Mouse (Mus musculus): ENCODE data around the gene Npl. TPM values are rescaled to one million over a fixed set of nuclear protein-coding genes. Genes with fewer than 3 reads are reported as not detected.
"Not testable (repeated sequence)": the region's sequence is repeated elsewhere in the genome, so short reads cannot be mapped to it uniquely, and the experiment has no call there.

Gene Npl
- polyA plus RNA-seq, 1 experiment from 2014 or later: 27.9 TPM

DNA sequence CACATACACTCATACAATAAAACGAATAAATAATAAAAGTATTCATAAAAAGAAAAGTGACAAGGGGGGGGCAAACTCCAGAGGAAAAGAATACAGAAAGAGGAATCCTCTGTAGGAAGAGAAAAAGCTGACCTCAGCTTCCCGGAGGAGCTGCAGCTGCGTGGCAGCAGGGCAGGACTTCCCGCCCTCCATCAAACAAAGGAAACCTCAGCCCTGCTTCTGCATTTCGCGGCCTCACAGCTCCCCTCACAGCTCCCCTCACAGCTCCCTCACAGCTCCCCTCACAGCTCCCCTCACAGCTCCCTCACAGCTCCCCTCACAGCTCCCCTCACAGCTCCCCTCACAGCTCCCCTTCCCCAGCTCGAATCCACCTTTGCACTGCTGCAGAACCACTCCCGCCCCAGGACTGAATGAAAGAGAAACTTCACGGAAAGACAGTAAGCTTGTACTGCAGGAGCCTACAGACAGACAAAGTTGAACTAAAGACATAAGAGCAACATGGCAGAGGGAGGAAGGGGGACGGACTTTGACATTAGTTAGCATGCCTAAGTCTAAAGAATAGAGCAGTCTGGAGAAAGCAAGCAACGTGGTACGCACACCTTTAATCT, 17.5 kb downstream of the Npl start:
- Histone ChIP-seq H3K36me3 (ENCODE audit: control insufficient read depth, insufficient read depth, low read length) (no peaks in the 10 kb centered on the region), H3K4me1 (ENCODE audit: control insufficient read depth, insufficient read depth, low read length) (0 out of 2 replicates have a peak, but pooled peaks cover 4% of the 10 kb centered on the region), H3K27me3 (ENCODE audit: control insufficient read depth, insufficient read depth, low read length) (no peaks in the 10 kb centered on the region), H3K4me3 (replicated peaks; ENCODE audit: low read length) (peak overlapping the region; percentile 25), H3K4me2 (ENCODE audit: low read depth, low read length) (peak overlapping the region; percentile 53), H3K9ac (ENCODE audit: low read length) (peak overlapping the region; percentile 66), H3K27ac (ENCODE audit: low read length) (no peak overlapping the region), H3K9me3 (replicated peaks; ENCODE audit: control insufficient read depth, low read length) (no peaks in the 10 kb centered on the region)
- ATAC-seq (ENCODE audit: insufficient read depth, low FRiP score): no peak
- WGBS: 15% methylated on average over 12 of the region's 12 CpGs

DNA sequence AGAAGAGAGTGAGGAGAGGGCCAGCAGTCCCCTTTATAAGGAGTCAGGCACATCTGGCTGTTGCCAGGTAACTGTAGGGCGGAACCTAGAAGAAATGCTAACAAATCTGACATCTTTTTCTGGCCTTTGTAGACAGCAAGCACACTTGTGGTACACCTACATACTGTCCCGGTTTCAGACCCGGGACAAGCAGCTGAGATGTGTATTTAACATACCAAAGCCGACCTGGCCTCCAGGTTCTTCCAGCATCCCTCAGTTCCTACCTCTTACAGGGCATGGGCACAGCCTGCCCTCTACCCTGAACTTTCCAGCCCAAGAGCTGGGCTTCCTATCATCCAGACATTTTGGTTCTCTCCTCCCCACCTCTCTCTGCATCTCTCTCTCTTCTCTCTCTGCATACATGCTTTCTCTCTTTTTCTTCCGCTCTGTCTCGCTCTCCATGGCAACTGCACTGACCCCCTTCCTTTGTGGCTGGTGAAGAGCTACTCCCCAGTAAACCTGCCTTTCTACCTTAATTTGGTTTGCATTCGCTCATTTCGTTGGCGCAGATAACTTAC, 18.1 kb downstream of the Npl start:
- H3K9me3 ChIP-seq (replicated peaks; ENCODE audit: control insufficient read depth, low read length): no peaks in the 10 kb centered on the region
- ATAC-seq (ENCODE audit: insufficient read depth, low FRiP score): no peak
- H3K36me3 ChIP-seq (ENCODE audit: control insufficient read depth, insufficient read depth, low read length): no peaks in the 10 kb centered on the region
- H3K27ac ChIP-seq (ENCODE audit: low read length): no peak overlapping the region
- H3K4me3 ChIP-seq (replicated peaks; ENCODE audit: low read length): no peak overlapping the region
- peak overlapping the region; percentile 53 for H3K4me2 ChIP-seq (ENCODE audit: low read depth, low read length)
- 26% methylated on average over 9 of the region's 9 CpGs for WGBS
- peak overlapping the region; percentile 66 for H3K9ac ChIP-seq (ENCODE audit: low read length)
- H3K27me3 ChIP-seq (ENCODE audit: control insufficient read depth, insufficient read depth, low read length): no peaks in the 10 kb centered on the region
- 0 out of 2 replicates have a peak, but pooled peaks cover 4% of the 10 kb centered on the region for H3K4me1 ChIP-seq (ENCODE audit: control insufficient read depth, insufficient read depth, low read length)

DNA sequence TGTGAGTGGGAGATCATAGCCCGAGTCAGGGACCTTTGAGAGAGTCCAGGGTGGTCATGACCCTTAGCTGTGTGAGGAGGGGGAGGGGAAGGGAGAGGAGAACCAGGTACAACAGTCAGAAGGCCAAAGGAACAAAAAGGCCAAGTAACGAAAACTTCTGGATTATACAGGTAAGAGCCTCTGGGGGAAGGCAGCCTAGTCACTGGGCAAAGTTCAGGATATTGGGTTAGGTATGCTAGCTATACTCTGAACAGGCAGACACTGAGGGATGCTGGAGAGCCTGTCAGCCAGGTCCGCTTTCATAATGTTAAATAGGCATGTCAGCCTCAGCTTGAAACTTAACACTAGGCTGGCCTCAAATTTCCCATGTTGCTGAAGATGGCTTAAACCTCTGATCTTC, 27.7 kb downstream of the Npl start:
- H3K4me1 ChIP-seq (ENCODE audit: control insufficient read depth, insufficient read depth, low read length): no peaks in the 10 kb centered on the region
- no peak overlapping the region for H3K4me3 ChIP-seq (replicated peaks; ENCODE audit: low read length)
- H3K9me3 ChIP-seq (replicated peaks; ENCODE audit: control insufficient read depth, low read length): no peaks in the 10 kb centered on the region
- 36% methylated on average over 3 of the region's 3 CpGs for WGBS
- H3K27me3 ChIP-seq (ENCODE audit: control insufficient read depth, insufficient read depth, low read length): no peaks in the 10 kb centered on the region
- no peak overlapping the region for H3K27ac ChIP-seq (ENCODE audit: low read length)
- no peak for ATAC-seq (ENCODE audit: insufficient read depth, low FRiP score)
- no peak overlapping the region for H3K4me2 ChIP-seq (ENCODE audit: low read depth, low read length)
- H3K9ac ChIP-seq (ENCODE audit: low read length): no peak overlapping the region
- H3K36me3 ChIP-seq (ENCODE audit: control insufficient read depth, insufficient read depth, low read length): no peaks in the 10 kb centered on the region

DNA sequence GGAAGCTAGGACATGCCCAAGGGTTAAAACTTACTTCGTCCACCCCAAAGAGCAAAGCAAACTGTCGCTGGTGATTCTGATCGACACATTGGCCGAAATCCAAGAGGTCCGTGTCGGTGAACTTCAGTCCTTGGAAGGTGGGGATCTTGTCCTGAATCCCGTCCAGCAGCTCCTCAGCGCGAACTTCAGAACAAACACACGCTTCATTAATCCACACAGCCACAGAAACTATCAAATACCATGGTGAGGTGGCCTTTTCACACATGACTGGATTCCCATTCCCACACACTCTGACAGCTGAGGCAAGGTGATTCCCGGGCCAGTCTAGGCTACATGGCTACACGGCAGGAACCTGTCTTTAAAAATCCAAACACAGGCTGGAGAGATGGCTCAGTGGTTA, 34.5 kb downstream of the Npl start:
- no peak overlapping the region for H3K27ac ChIP-seq (ENCODE audit: low read length)
- no peaks in the 10 kb centered on the region for H3K27me3 ChIP-seq (ENCODE audit: control insufficient read depth, insufficient read depth, low read length)
- 80% methylated on average over 12 of the region's 12 CpGs for WGBS
- H3K4me3 ChIP-seq (replicated peaks; ENCODE audit: low read length): no peak overlapping the region
- no peaks in the 10 kb centered on the region for H3K9me3 ChIP-seq (replicated peaks; ENCODE audit: control insufficient read depth, low read length)
- H3K9ac ChIP-seq (ENCODE audit: low read length): no peak overlapping the region
- no peaks in the 10 kb centered on the region for H3K4me1 ChIP-seq (ENCODE audit: control insufficient read depth, insufficient read depth, low read length)
- H3K4me2 ChIP-seq (ENCODE audit: low read depth, low read length): no peak overlapping the region
- ATAC-seq (ENCODE audit: insufficient read depth, low FRiP score): no peak
- H3K36me3 ChIP-seq (ENCODE audit: control insufficient read depth, insufficient read depth, low read length): no peaks in the 10 kb centered on the region

DNA sequence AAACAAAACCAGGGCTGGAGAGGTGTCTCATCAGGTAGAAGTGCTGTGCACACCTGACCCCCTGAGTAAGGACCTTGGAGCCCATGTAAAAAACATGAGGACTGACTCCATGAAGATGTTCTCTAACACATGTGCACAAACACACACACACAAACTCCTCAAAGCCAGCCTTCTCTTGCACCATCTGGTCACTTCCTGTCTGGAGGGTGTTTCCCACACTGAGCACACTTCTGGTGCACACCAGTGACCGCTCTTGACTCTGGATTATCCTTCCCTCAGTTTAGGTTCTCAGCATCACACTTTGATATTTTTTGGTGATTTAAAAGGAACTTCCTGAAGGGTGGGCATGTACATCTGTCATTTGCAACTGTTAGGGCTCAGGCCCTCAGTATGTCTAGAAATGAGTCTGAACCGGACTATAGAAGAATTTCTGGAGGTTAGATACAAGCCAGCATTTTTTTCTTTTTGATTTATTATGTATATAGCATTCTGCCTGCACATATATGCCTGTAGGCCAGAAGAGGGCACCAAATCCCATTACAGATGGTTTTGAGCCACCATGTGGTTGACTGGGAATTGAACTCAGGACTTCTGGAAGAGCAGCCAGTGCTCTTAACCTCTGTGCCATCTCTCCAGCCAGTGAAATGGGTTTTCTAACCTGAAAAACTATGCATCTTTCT, 39.4 kb downstream of the Npl start:
- no peak overlapping the region for H3K4me3 ChIP-seq (replicated peaks; ENCODE audit: low read length)

DNA sequence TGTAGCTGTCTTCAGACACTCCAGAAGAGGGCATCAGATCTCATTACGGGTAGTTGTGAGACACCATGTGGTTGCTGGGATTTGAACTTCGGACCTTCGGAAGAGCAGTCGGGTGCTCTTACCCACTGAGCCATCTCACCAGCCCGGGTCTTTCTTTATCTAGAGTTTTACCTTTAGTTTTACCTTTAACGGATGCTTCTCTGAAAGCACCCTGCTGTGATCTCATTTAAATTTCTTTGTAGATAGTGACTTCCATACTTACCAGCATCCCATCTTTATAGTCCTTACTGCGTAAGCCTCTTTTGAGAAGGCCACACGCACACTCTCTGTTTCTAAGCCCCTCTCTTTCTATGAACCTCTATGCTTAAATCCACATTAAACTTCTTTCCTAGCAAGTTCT, 40.3 kb downstream of the Npl start:
- not testable (repeated sequence) for H3K4me2 ChIP-seq (ENCODE audit: low read depth, low read length); ATAC-seq (ENCODE audit: insufficient read depth, low FRiP score); H3K27me3 ChIP-seq (ENCODE audit: control insufficient read depth, insufficient read depth, low read length); H3K4me3 ChIP-seq (replicated peaks; ENCODE audit: low read length); H3K9ac ChIP-seq (ENCODE audit: low read length); H3K36me3 ChIP-seq (ENCODE audit: control insufficient read depth, insufficient read depth, low read length); H3K27ac ChIP-seq (ENCODE audit: low read length); H3K9me3 ChIP-seq (replicated peaks; ENCODE audit: control insufficient read depth, low read length); H3K4me1 ChIP-seq (ENCODE audit: control insufficient read depth, insufficient read depth, low read length)
- 67% methylated on average over 8 of the region's 8 CpGs for WGBS

More for the DNA sequence above, 39.4 kb downstream of the Npl start:
- H3K9ac ChIP-seq (ENCODE audit: low read length): no peak overlapping the region
- ATAC-seq (ENCODE audit: insufficient read depth, low FRiP score): no peak
- 52% methylated on average over 2 of the region's 2 CpGs for WGBS
- H3K4me1 ChIP-seq (ENCODE audit: control insufficient read depth, insufficient read depth, low read length): no peaks in the 10 kb centered on the region
- no peaks in the 10 kb centered on the region for H3K9me3 ChIP-seq (replicated peaks; ENCODE audit: control insufficient read depth, low read length)
- H3K27ac ChIP-seq (ENCODE audit: low read length): no peak overlapping the region
- H3K4me2 ChIP-seq (ENCODE audit: low read depth, low read length): no peak overlapping the region
- no peaks in the 10 kb centered on the region for H3K36me3 ChIP-seq (ENCODE audit: control insufficient read depth, insufficient read depth, low read length)
- H3K27me3 ChIP-seq (ENCODE audit: control insufficient read depth, insufficient read depth, low read length): no peaks in the 10 kb centered on the region

DNA sequence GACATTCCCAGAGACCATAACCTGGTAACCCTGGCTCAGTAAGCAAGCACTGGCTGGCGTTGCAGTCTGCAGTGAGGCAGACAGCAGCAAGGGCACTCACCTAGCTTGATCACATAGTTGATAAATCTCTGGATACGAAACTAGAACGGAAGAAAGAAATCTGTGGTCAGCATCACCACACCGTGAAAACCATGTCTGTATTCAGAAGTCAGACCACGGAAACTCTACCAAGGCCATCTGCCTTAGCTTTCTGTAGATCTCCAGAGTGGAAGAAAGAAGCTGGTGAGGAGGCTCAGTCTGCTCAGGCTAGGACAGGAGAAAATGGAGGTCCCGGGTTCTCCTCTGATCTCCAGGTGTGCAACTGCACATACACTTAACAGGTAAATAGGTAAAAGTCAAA, 40.8 kb downstream of the Npl start:
- H3K36me3 ChIP-seq (ENCODE audit: control insufficient read depth, insufficient read depth, low read length): no peaks in the 10 kb centered on the region
- WGBS: 86% methylated on average over 6 of the region's 6 CpGs
- H3K27me3 ChIP-seq (ENCODE audit: control insufficient read depth, insufficient read depth, low read length): no peaks in the 10 kb centered on the region
- H3K27ac ChIP-seq (ENCODE audit: low read length): no peak overlapping the region
- no peaks in the 10 kb centered on the region for H3K4me1 ChIP-seq (ENCODE audit: control insufficient read depth, insufficient read depth, low read length)
- H3K9me3 ChIP-seq (replicated peaks; ENCODE audit: control insufficient read depth, low read length): no peaks in the 10 kb centered on the region
- H3K4me3 ChIP-seq (replicated peaks; ENCODE audit: low read length): no peak overlapping the region
- H3K4me2 ChIP-seq (ENCODE audit: low read depth, low read length): no peak overlapping the region
- no peak for ATAC-seq (ENCODE audit: insufficient read depth, low FRiP score)
- no peak overlapping the region for H3K9ac ChIP-seq (ENCODE audit: low read length)

DNA sequence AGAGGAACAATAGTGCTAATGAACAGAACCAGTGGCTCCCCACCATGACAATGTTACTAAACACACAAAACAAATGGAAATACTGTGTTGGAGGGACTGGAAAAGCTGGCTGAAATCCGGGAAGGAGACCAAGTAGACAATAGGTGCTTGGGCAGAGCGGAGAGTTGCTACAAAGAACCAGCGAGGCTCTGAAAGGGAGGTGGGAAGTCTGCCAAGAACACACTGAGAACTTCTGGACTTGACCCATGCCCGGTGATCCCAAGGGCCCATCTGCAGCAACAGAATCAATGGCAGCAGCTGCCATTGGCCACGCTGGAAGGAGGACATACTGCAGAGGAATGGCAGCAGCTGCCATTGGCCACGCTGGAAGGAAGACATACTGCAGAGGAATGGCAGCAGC, 43.6 kb downstream of the Npl start:
- ATAC-seq (ENCODE audit: insufficient read depth, low FRiP score): no peak
- H3K4me2 ChIP-seq (ENCODE audit: low read depth, low read length): no peak overlapping the region
- WGBS: 63% methylated on average over 5 of the region's 6 CpGs
- no peaks in the 10 kb centered on the region for H3K27me3 ChIP-seq (ENCODE audit: control insufficient read depth, insufficient read depth, low read length)
- no peaks in the 10 kb centered on the region for H3K9me3 ChIP-seq (replicated peaks; ENCODE audit: control insufficient read depth, low read length)
- no peak overlapping the region for H3K9ac ChIP-seq (ENCODE audit: low read length)
- peaks cover 7% of the 10 kb centered on the region; the same call in 1 of the 2 replicates for H3K4me1 ChIP-seq (ENCODE audit: control insufficient read depth, insufficient read depth, low read length)
- no peak overlapping the region for H3K27ac ChIP-seq (ENCODE audit: low read length)
- H3K4me3 ChIP-seq (replicated peaks; ENCODE audit: low read length): no peak overlapping the region
- H3K36me3 ChIP-seq (ENCODE audit: control insufficient read depth, insufficient read depth, low read length): no peaks in the 10 kb centered on the region

DNA sequence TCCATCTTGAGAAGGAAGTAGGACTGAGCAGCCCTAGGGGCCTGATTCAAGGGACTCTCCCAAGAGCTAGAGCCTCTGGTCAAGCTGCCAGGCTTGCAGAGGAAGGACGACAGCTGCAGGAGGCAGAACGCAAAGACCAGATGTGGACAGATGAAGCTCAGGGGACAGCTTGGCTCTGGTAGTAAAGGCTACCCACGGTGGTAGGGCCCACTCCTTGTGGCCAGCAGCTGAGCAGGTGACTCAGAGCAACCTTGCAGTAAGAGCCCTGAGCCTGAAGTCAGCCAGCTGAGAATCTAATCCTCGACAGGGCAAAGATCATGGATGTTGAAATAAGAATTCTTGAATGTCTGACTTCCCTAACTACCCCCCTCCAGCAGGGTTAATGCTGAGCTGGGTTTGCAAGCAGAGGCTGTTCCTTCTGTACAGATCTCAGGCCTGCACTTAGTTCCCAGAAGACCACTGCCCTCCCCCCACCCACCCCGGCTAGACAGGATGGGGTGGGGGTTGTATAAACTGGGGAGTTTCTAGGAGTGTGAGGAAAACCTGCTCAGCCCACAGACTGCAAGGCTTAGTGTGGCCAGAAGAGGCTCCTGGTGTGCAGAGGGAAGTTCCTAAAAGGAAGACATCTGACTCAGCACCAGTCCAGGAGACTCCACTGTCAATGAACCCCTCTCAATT, 48.1 kb downstream of the Npl start:
- Histone ChIP-seq H3K4me1 (ENCODE audit: control insufficient read depth, insufficient read depth, low read length) (peaks cover 7% of the 10 kb centered on the region; the same call in 1 of the 2 replicates), H3K9ac (ENCODE audit: low read length) (no peak overlapping the region), H3K36me3 (ENCODE audit: control insufficient read depth, insufficient read depth, low read length) (no peaks in the 10 kb centered on the region), H3K4me2 (ENCODE audit: low read depth, low read length) (no peak overlapping the region), H3K4me3 (replicated peaks; ENCODE audit: low read length) (no peak overlapping the region), H3K27me3 (ENCODE audit: control insufficient read depth, insufficient read depth, low read length) (no peaks in the 10 kb centered on the region), H3K27ac (ENCODE audit: low read length) (no peak overlapping the region; the same call in 1 of the 2 replicates), H3K9me3 (replicated peaks; ENCODE audit: control insufficient read depth, low read length) (no peaks in the 10 kb centered on the region)
- WGBS: 28% methylated on average over 5 of the region's 5 CpGs
- peak; percentile 62 for ATAC-seq (ENCODE audit: insufficient read depth, low FRiP score)

Data from stomach, embryonic 16.5 days (tissue).